Mouse (Mus musculus) heart, adult 2 months (tissue): ENCODE data around the gene Ube2r2.

Experiments used
- CTCF ChIP-seq: fragments of 200-600 bp; IDR thresholded peaks from 2 replicates; pipeline ENCODE4 v1.8.1; 2022; ENCODE audit warnings: antibody characterized with exemption, mild to moderate bottlenecking, moderate library complexity
- EP300 ChIP-seq: fragments of 200-500 bp; IDR thresholded peaks from 2 replicates; pipeline ENCODE4 v1.6.1; 2011; ENCODE audit warnings: low read depth, low read length, control low read depth; ENCODE audit not compliant: insufficient read depth
- POLR2A ChIP-seq: fragments of 200-500 bp; IDR thresholded peaks from 2 replicates; pipeline ENCODE4 v1.6.1; 2011; ENCODE audit warnings: mild to moderate bottlenecking, low read depth, low read length, control low read depth; ENCODE audit not compliant: insufficient read depth

GRCm38 (mm10) chr4:41205751-41206150 is 70.2 kb downstream of the Ube2r2 start:
- TF ChIP-seq POLR2A = no peak
- TF ChIP-seq CTCF = no peak
- no peak for TF ChIP-seq EP300
